Mouse (Mus musculus) B cell, adult 62 days (primary cell): ENCODE data around the gene E030018B13Rik. TPM values are rescaled to one million over a fixed set of nuclear protein-coding genes. Genes with fewer than 3 reads are reported as not detected.

ENCODE experiments used
- total RNA-seq: library from RNA; stranded (reverse); gene quantifications from 4 replicates; pipeline ENCODE4 v1.2.4, GENCODE M21; 2023

The E030018B13Rik gene
- total RNA-seq = not detected in 4 replicates

GRCm38 (mm10) chr7:63916268-63916907 lies at the start of gene E030018B13Rik:
E030018B13Rik (plus strand) TSS chr7:63916857.

GRCm38 (mm10) chr7:63938914-63939396 lies 22.3 kb downstream of the E030018B13Rik start, which contains the start of gene Klf13:
Klf13 (minus strand) TSS chr7:63938915.

Other genes with a start within 250 kb of the E030018B13Rik start
- gene Klf13, start 22.1 kb downstream of the E030018B13Rik start, total RNA-seq = 227 to 235 TPM (median 228 TPM) in 4 replicates
- 1.1 TPM in 1 of 4 replicates, not detected in the others for gene Trpm1, start 237.0 kb downstream of the E030018B13Rik start, total RNA-seq